Comparison of ENCODE assay signal across 8 mouse cellular contexts in the genomic region with DNA sequence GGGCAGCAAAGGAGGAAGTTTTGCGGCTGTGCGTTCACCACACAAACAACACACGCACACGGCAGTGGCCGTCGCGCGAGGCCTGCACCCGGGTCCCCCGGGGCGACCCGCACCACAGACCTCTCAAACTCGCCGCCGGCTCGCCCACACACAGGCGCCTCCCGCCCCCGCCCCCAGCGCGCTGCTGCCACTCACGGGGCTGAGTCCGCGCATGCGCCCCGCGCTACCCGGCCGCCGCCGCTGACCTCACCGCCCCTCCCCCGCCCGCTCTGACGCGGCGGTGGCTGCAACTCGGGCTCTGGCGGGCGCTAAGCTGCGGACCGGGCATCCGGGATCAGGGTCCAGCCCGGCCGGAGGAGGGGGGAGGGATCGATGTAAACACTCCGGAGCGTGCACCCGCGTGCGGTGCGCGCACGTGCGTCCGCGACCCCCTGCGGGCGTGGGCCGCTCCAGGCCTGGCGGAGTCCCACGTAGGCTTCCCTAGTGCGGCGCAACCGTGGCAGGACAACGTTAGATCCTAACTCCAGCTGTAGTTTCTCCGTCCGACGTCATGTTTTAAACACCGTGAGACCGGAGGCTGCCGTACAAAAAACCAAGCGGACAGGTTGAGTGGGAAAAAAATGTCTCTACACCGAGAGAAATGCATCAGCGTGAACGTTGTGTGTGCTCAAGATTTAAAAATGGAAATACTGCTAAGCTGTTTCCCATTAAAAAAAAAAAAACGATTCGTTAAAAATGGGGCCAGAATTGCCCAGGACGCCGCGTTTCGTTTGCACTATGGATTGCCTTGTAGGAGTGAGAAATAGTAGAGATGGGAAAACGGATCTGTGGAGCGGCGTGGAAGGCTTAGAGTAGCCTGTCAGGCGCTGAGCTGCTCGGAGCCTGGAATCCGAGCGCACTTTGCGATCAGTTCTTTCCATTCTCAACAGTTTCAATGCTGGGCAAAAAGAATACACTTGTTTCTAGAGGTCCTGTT. TPM values are rescaled to one million over a fixed set of nuclear protein-coding genes. Genes with fewer than 3 reads are reported as not detected.
DNase-seq lines count a peak whose midpoint lies in the region; ATAC-seq and TF ChIP-seq lines count a peak whose summit lies in the region.

No protein-coding gene starts in this region.

- no peaks in the 10 kb centered on the region for H3K9me3 ChIP-seq in E14TG2a.4 (ENCODE audit: low read length)
- H3K9me3 ChIP-seq in forebrain, embryonic 12.5 days, result no peaks in the 10 kb centered on the region
- H3K9me3 ChIP-seq in neural tube, embryonic 15.5 days (replicated peaks), result no peaks in the 10 kb centered on the region

- peak; percentile 90 for DNase-seq in c-Kit-positive CD71-positive TER-119-positive erythroid progenitor cells, embryonic 14.5 days (ENCODE audit: low spot score)
- peak; percentile 98 for DNase-seq in heart, postnatal 10 days
- peak; percentile 98 for DNase-seq in layer of hippocampus, adult 11-12 months (ENCODE audit: low spot score)
- DNase-seq in lung, adult 18-20 months, result peak; percentile 96
- peak; percentile 96 for DNase-seq in testis, postnatal 14 days (ENCODE audit: low spot score)

- H3K4me3 ChIP-seq in E14TG2a.4 (replicated peaks; ENCODE audit: low read length), result peak overlapping the region; percentile 99
- H3K4me3 ChIP-seq in forebrain, embryonic 12.5 days (replicated peaks), result peak overlapping the region; percentile 94
- peak overlapping the region; percentile 98 for H3K4me3 ChIP-seq in neural tube, embryonic 15.5 days (replicated peaks)

- WGBS in forebrain, embryonic 12.5 days, result under 1% methylated on average over 85 of the region's 90 CpGs
- WGBS in neural tube, embryonic 15.5 days, result under 1% methylated on average over 83 of the region's 90 CpGs

- peaks cover 9% of the 10 kb centered on the region for H3K27me3 ChIP-seq in E14TG2a.4 (ENCODE audit: insufficient read depth, low read length)
- H3K27me3 ChIP-seq in forebrain, embryonic 12.5 days, result 0 out of 2 replicates have a peak, but pooled peaks cover 2% of the 10 kb centered on the region
- no peaks in the 10 kb centered on the region for H3K27me3 ChIP-seq in neural tube, embryonic 15.5 days (replicated peaks)

- H3K36me3 ChIP-seq in E14TG2a.4 (ENCODE audit: insufficient read depth, low read length), result no peaks in the 10 kb centered on the region
- H3K36me3 ChIP-seq in forebrain, embryonic 12.5 days (replicated peaks), result no peaks in the 10 kb centered on the region
- H3K36me3 ChIP-seq in neural tube, embryonic 15.5 days, result no peaks in the 10 kb centered on the region

- H3K9ac ChIP-seq in forebrain, embryonic 12.5 days, result peak overlapping the region; percentile 76
- peak overlapping the region; percentile 96 for H3K9ac ChIP-seq in neural tube, embryonic 15.5 days (replicated peaks)

- peak overlapping the region; percentile 99 for H3K27ac ChIP-seq in forebrain, embryonic 12.5 days
- peak overlapping the region; percentile 99 for H3K27ac ChIP-seq in neural tube, embryonic 15.5 days (replicated peaks)

- peaks cover 31% of the 10 kb centered on the region for H3K4me1 ChIP-seq in E14TG2a.4 (replicated peaks; ENCODE audit: low read depth, low read length)
- H3K4me1 ChIP-seq in forebrain, embryonic 12.5 days, result peaks cover 18% of the 10 kb centered on the region
- peaks cover 22% of the 10 kb centered on the region for H3K4me1 ChIP-seq in neural tube, embryonic 15.5 days

- intact Hi-C loops in heart, postnatal 10 days (cut with DNase I), result loop anchor here (1.0 to 5.0 kb wide), 3 partner anchors 30 to 62 kb away; no protein-coding TSS in a partner anchor

- peak overlapping the region; percentile 64 for H3K4me2 ChIP-seq in forebrain, embryonic 12.5 days
- H3K4me2 ChIP-seq in neural tube, embryonic 15.5 days, result peak overlapping the region; percentile 82

- peak; percentile 91 for ATAC-seq in forebrain, embryonic 12.5 days (ENCODE audit: low FRiP score)
- ATAC-seq in neural tube, embryonic 15.5 days (ENCODE audit: low FRiP score), result peak; percentile 89

- TF ChIP-seq CTCF in E14TG2a.4 (conservative IDR thresholded peaks at IDR 0.05; ENCODE audit: low read length), result no peak

RNA-seq across cellular contexts. Expression of gene Kmt2c, which starts 1.1 kb away (rescaled TPM):
- polyA plus RNA-seq in forebrain, embryonic 12.5 days (2016; fragmentation: Nextera tagmentation; extraction: Ambion mirVana), result 29.6 and 31.2 TPM in 2 replicates
- 10 to 100 TPM; 45.3 to 46.7 TPM for total RNA-seq in heart, postnatal 10 days (2021)
- 13.9 and 14.0 TPM in 2 replicates for polyA plus RNA-seq in neural tube, embryonic 15.5 days (2015; fragmentation: Nextera tagmentation; extraction: Ambion mirVana)

RNA-seq across cellular contexts. Expression of gene Cct8l1, which starts 16.2 kb away (rescaled TPM):
- polyA plus RNA-seq in forebrain, embryonic 12.5 days (2016; fragmentation: Nextera tagmentation; extraction: Ambion mirVana), result 0.15 TPM in 1 of 2 replicates, not detected in the other
- total RNA-seq in heart, postnatal 10 days (2021), result not detected
- 0.11 and 0.22 TPM in 2 replicates for polyA plus RNA-seq in neural tube, embryonic 15.5 days (2015; fragmentation: Nextera tagmentation; extraction: Ambion mirVana)

Comparison
In these comparisons a context has a peak if more than half of its experiments do, and no peak if none do; other contexts are left out.
1. Peak in every context shown above with its lines: DNase-seq, ATAC-seq, H3K4me3 ChIP-seq and H3K27ac ChIP-seq.